Mouse (Mus musculus): ENCODE measurements around the gene Msl1. TPM values are rescaled to one million over a fixed set of nuclear protein-coding genes. Genes with fewer than 3 reads are reported as not detected.

Gene Msl1
- total and polyA plus RNA-seq, 3 experiments, result 25.9 to 58.1 (median 27.3) TPM

DNA sequence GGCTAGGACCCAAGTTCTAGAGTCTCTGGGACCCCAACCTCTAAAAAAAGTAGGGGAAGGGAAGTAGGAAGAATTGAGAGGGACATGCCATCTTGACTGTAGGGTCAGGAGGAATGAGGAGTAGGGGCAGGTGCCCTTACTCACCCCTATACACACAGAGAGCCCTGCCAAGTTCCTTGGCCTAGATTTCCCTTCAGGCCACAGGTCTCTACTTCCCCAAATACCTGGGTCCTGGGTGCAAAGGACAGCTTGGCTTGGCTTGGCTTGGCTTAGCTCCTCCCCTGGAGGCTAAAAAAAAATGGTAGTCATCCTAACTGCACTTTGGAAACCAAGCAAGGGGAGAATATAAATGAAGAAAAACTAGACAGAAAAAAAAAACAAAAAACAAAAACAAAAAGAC lies 30.6 kb upstream of the Msl1 start:
- Histone ChIP-seq H3K4me1 (ENCODE audit: control insufficient read depth in 1 of 2, insufficient read depth in 2 of 2) (peaks cover 8 to 32% of the 10 kb centered on the region in 2 experiments), H3K4me3 (replicated peaks in 1 of 3; ENCODE audit: low read depth in 2 of 3, low read length in 2 of 3, poor library complexity in 1 of 3) (no peak overlapping the region), H3K9ac (ENCODE audit: insufficient read depth, low read depth) (no peak overlapping the region), H3K27me3 (replicated peaks) (no peaks in the 10 kb centered on the region), H3K9me3 (replicated peaks; ENCODE audit: low read length) (no peaks in the 10 kb centered on the region), H3K4me2 (ENCODE audit: insufficient read depth, low read depth, poor library complexity, severe bottlenecking) (no peak overlapping the region), H3K79me2 (replicated peaks; ENCODE audit: control insufficient read depth, extremely low read depth, insufficient read depth, poor library complexity, severe bottlenecking) (no peaks in the 10 kb centered on the region), H3K27ac (ENCODE audit: insufficient read depth, low read depth) (no peak overlapping the region), H3K36me3 (replicated peaks in 1 of 2; ENCODE audit: control insufficient read depth in 1 of 2, insufficient read depth in 1 of 2, low read length in 1 of 2) (peaks cover 0 to 10% of the 10 kb centered on the region in 2 experiments)
- in situ Hi-C loops (cut with MboI; ENCODE audit: low pct_ligation_motif_present, low pct_unique_long_range_greater_than_20kb, low sequenced_read_pairs) (no loop called here), dilution Hi-C loops (cut with MboI; ENCODE audit: extremely low pct_ligation_motif_present, extremely low pct_unique_long_range_greater_than_20kb, low sequenced_read_pairs) (no loop called here)
- TF ChIP-seq HCFC1 (IDR thresholded peaks at IDR 0.05; ENCODE audit: low read depth, low read length) (no peak), BHLHE40 (IDR thresholded peaks at IDR 0.05; ENCODE audit: low read depth, low read length) (no peak), IRF4 (IDR thresholded peaks at IDR 0.05; ENCODE audit: low read depth, low read length) (no peak), KAT2A (IDR thresholded peaks at IDR 0.05; ENCODE audit: insufficient replicate concordance, low read length) (no peak), NRF1 (IDR thresholded peaks at IDR 0.05; ENCODE audit: low read depth, low read length) (no peak)
- no peak for DNase-seq (ENCODE audit: extremely low read depth)

DNA sequence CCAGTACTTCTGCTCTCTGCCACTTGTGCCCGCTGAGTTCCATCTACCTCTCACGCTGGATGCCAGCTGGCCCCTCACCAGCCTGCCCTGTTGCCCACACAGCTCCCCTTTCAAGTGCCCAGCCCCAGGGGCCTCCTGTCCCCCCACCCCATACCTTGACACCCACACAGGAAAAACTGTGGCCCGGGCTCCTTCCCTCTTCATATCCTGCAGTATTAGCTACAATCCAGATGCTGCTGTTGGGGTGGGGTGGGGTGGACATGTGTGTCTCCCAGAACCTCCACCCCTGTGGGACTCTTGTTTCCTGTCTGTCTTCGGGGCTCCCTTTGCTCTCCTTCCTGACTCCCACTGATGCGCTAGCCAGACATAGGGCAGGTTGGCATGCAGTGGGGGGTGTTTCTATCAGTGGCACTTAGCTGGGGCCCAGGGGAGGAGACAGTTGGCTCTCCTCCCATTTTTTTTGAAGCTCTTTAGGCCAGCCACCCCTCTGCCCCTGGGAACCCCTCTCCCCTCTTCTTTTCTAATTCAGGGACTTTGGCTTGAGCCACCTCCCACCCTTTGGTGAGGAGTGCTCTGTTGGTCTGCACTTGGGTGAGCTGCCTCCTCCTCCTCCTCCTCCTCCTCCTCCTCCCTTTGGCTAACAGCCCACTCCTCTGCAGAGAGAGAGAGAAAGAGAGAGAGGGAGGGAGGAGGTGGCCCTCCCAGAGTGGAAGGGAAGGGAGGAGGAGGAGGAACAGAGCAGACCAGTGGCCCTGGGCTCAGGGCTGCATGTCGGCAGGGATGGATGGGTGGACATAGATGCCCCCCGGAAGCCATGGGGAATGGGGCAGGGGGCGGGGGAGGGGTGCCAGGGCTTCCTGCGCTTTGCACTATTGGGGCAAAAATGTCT lies 29.7 kb upstream of the Msl1 start:
- Histone ChIP-seq H3K79me2 (replicated peaks; ENCODE audit: control insufficient read depth, extremely low read depth, insufficient read depth, poor library complexity, severe bottlenecking) (no peaks in the 10 kb centered on the region), H3K36me3 (replicated peaks in 1 of 2; ENCODE audit: control insufficient read depth in 1 of 2, insufficient read depth in 1 of 2, low read length in 1 of 2) (peaks cover 0 to 16% of the 10 kb centered on the region in 2 experiments), H3K4me2 (ENCODE audit: insufficient read depth, low read depth, poor library complexity, severe bottlenecking) (no peak overlapping the region), H3K9ac (ENCODE audit: insufficient read depth, low read depth) (no peak overlapping the region), H3K27ac (ENCODE audit: insufficient read depth, low read depth) (no peak overlapping the region), H3K9me3 (replicated peaks; ENCODE audit: low read length) (no peaks in the 10 kb centered on the region), H3K4me3 (replicated peaks in 1 of 3; ENCODE audit: low read depth in 2 of 3, low read length in 2 of 3, poor library complexity in 1 of 3) (no peak overlapping the region), H3K27me3 (replicated peaks) (no peaks in the 10 kb centered on the region), H3K4me1 (ENCODE audit: control insufficient read depth in 1 of 2, insufficient read depth in 2 of 2) (peaks cover 16 to 32% of the 10 kb centered on the region in 2 experiments)
- no peak for DNase-seq (ENCODE audit: extremely low read depth)
- in situ Hi-C loops (cut with MboI; ENCODE audit: low pct_ligation_motif_present, low pct_unique_long_range_greater_than_20kb, low sequenced_read_pairs) (no loop called here), dilution Hi-C loops (cut with MboI; ENCODE audit: extremely low pct_ligation_motif_present, extremely low pct_unique_long_range_greater_than_20kb, low sequenced_read_pairs) (no loop called here)
- TF ChIP-seq TBP (conservative IDR thresholded peaks at IDR 0.05; ENCODE audit: low read depth, low read length) (no peak), ZKSCAN1 (IDR thresholded peaks at IDR 0.05; ENCODE audit: borderline replicate concordance, low read depth, low read length) (no peak), SMC3 (IDR thresholded peaks at IDR 0.05; ENCODE audit: low read depth, low read length) (no peak), E2F4 (IDR thresholded peaks at IDR 0.05; ENCODE audit: insufficient replicate concordance, low read depth, low read length) (no peak), EP300 (IDR thresholded peaks at IDR 0.05; ENCODE audit: low read length) (no peak), BHLHE40 (IDR thresholded peaks at IDR 0.05; ENCODE audit: low read depth, low read length) (no peak), UBTF (IDR thresholded peaks at IDR 0.05; ENCODE audit: low read depth, low read length) (no peak), POLR2A (IDR thresholded peaks at IDR 0.05; ENCODE audit: low read depth, low read length) (no peak), ZC3H11A (IDR thresholded peaks at IDR 0.05; ENCODE audit: low read depth, low read length) (no peak), RAD21 (IDR thresholded peaks at IDR 0.05; ENCODE audit: low read depth, low read length) (no peak), ZMIZ1 (IDR thresholded peaks at IDR 0.05; ENCODE audit: low read depth, low read length) (no peak), MXI1 (IDR thresholded peaks at IDR 0.05; ENCODE audit: low read depth, low read length) (no peak), RCOR1 (conservative IDR thresholded peaks at IDR 0.05; ENCODE audit: low read depth, low read length) (no peak), JUN (IDR thresholded peaks at IDR 0.05; ENCODE audit: insufficient read depth, low read depth, low read length) (no peak), ELF1 (IDR thresholded peaks at IDR 0.05; ENCODE audit: low read depth, low read length) (no peak), PAX5 (IDR thresholded peaks at IDR 0.05; ENCODE audit: low read length) (no peak), MAZ (IDR thresholded peaks at IDR 0.05; ENCODE audit: low read depth, low read length) (no peak), JUND (conservative IDR thresholded peaks at IDR 0.05; ENCODE audit: low read depth, low read length) (no peak), GABPA (IDR thresholded peaks at IDR 0.05; ENCODE audit: insufficient replicate concordance, low read depth, low read length) (no peak), CHD2 (IDR thresholded peaks at IDR 0.05; ENCODE audit: low read length) (no peak)

All from CH12.LX (cell line).